Mouse (Mus musculus): ENCODE data around the gene Ptk7. TPM values are rescaled to one million over a fixed set of nuclear protein-coding genes. Genes with fewer than 3 reads are reported as not detected.

The Ptk7 gene
- total and polyA plus RNA-seq, 3 experiments, result 0.01 to 0.05 TPM; not detected in 1

GRCm38 (mm10) chr17:46554646-46554976, 74.7 kb downstream of the Ptk7 start:
- Histone ChIP-seq H3K9me3 (replicated peaks) (no peaks in the 10 kb centered on the region), H3K4me3 (ENCODE audit: low read depth, low read length) (peak overlapping the region; percentile 91), H3K36me3 (replicated peaks) (peaks cover 44% of the 10 kb centered on the region), H3K4me1 (ENCODE audit: insufficient read depth, low read depth, low read length) (peaks cover 50% of the 10 kb centered on the region), H3K27me3 (ENCODE audit: insufficient read depth, low read length) (peaks cover under 1% of the 10 kb centered on the region)
- ATAC-seq (ENCODE audit: extremely low read depth, insufficient number of reproducible peaks, low FRiP score, poor library complexity, severe bottlenecking) (no peak), DNase-seq (ENCODE audit: low spot score) (no peak)
- TF ChIP-seq GATA1 (IDR thresholded peaks at IDR 0.05; ENCODE audit: borderline replicate concordance, low read length) (no peak), TAL1 (conservative IDR thresholded peaks at IDR 0.05; ENCODE audit: low read depth, low read length) (no peak), CTCF (IDR thresholded peaks at IDR 0.05; ENCODE audit: low read depth, low read length) (no peak), GATA2 (IDR thresholded peaks at IDR 0.05; ENCODE audit: borderline replicate concordance, low read depth, low read length) (no peak), POLR2AphosphoS5 (IDR thresholded peaks at IDR 0.05; ENCODE audit: insufficient replicate concordance, low read depth, low read length) (no peak)

- H3K27me3 ChIP-seq (ENCODE audit: insufficient read depth, low read length), result no peaks in the 10 kb centered on the region
- no peak overlapping the region for H3K4me3 ChIP-seq (ENCODE audit: low read depth, low read length)
- TF ChIP-seq GATA1 (IDR thresholded peaks at IDR 0.05; ENCODE audit: borderline replicate concordance, low read length) (no peak), TAL1 (conservative IDR thresholded peaks at IDR 0.05; ENCODE audit: low read depth, low read length) (no peak), CTCF (IDR thresholded peaks at IDR 0.05; ENCODE audit: low read depth, low read length) (no peak), POLR2AphosphoS5 (IDR thresholded peaks at IDR 0.05; ENCODE audit: insufficient replicate concordance, low read depth, low read length) (no peak), GATA2 (IDR thresholded peaks at IDR 0.05; ENCODE audit: borderline replicate concordance, low read depth, low read length) (no peak)
- H3K9me3 ChIP-seq (replicated peaks), result no peaks in the 10 kb centered on the region
- DNase-seq (ENCODE audit: low spot score) (no peak), ATAC-seq (ENCODE audit: extremely low read depth, insufficient number of reproducible peaks, low FRiP score, poor library complexity, severe bottlenecking) (no peak)
- H3K4me1 ChIP-seq (ENCODE audit: insufficient read depth, low read depth, low read length), result peaks cover 56% of the 10 kb centered on the region
- H3K36me3 ChIP-seq (replicated peaks), result peaks cover 51% of the 10 kb centered on the region
These were observed 75.4 kb downstream of the Ptk7 start for GRCm38 (mm10) chr17:46553926-46554325.

DNA sequence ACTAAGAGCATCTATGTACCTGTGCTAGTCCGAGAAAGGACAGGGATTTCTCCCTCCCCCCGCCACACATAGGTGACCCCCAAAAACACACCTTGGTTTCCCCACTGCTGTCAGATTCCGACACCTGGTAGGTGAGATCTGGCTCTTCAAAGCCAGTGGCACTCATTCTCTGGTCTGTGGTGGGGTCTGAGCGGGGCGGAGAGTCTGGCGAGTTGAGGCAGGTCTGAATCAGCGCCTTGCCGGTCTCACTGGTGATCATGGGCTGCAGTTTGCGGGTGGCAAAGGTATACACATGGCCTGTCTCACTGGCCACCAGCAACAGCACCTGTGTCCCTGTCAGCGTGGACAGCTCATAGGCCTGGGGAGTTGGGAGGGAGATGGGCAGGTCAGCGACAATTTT, 75.8 kb downstream of the Ptk7 start:
- no peaks in the 10 kb centered on the region for H3K9me3 ChIP-seq (replicated peaks)
- H3K4me1 ChIP-seq (ENCODE audit: insufficient read depth, low read depth, low read length), result peaks cover 60% of the 10 kb centered on the region
- ATAC-seq (ENCODE audit: extremely low read depth, insufficient number of reproducible peaks, low FRiP score, poor library complexity, severe bottlenecking) (no peak), DNase-seq (ENCODE audit: low spot score) (no peak)
- H3K4me3 ChIP-seq (ENCODE audit: low read depth, low read length), result no peak overlapping the region
- no peaks in the 10 kb centered on the region for H3K27me3 ChIP-seq (ENCODE audit: insufficient read depth, low read length)
- TF ChIP-seq GATA1 (IDR thresholded peaks at IDR 0.05; ENCODE audit: borderline replicate concordance, low read length) (no peak), TAL1 (conservative IDR thresholded peaks at IDR 0.05; ENCODE audit: low read depth, low read length) (no peak), POLR2AphosphoS5 (IDR thresholded peaks at IDR 0.05; ENCODE audit: insufficient replicate concordance, low read depth, low read length) (no peak), GATA2 (IDR thresholded peaks at IDR 0.05; ENCODE audit: borderline replicate concordance, low read depth, low read length) (no peak), CTCF (IDR thresholded peaks at IDR 0.05; ENCODE audit: low read depth, low read length) (no peak)
- H3K36me3 ChIP-seq (replicated peaks), result peaks cover 56% of the 10 kb centered on the region

GRCm38 (mm10) chr17:46552841-46553423, 76.4 kb downstream of the Ptk7 start:
- H3K4me3 ChIP-seq (ENCODE audit: low read depth, low read length), result no peak overlapping the region; the same call in 1 of the 2 replicates
- TF ChIP-seq POLR2AphosphoS5 (IDR thresholded peaks at IDR 0.05; ENCODE audit: insufficient replicate concordance, low read depth, low read length), result no peak
- DNase-seq (ENCODE audit: low spot score), result peak; percentile 51

GRCm38 (mm10) chr17:46552151-46552550, 77.2 kb downstream of the Ptk7 start:
- H3K27me3 ChIP-seq (ENCODE audit: insufficient read depth, low read length), result no peaks in the 10 kb centered on the region
- no peak overlapping the region for H3K4me3 ChIP-seq (ENCODE audit: low read depth, low read length)
- peaks cover 68% of the 10 kb centered on the region for H3K36me3 ChIP-seq (replicated peaks)
- ATAC-seq (ENCODE audit: extremely low read depth, insufficient number of reproducible peaks, low FRiP score, poor library complexity, severe bottlenecking) (no peak), DNase-seq (ENCODE audit: low spot score) (no peak)
- peaks cover 67% of the 10 kb centered on the region for H3K4me1 ChIP-seq (ENCODE audit: insufficient read depth, low read depth, low read length)
- no peaks in the 10 kb centered on the region for H3K9me3 ChIP-seq (replicated peaks)
- TF ChIP-seq POLR2AphosphoS5 (IDR thresholded peaks at IDR 0.05; ENCODE audit: insufficient replicate concordance, low read depth, low read length) (no peak), GATA2 (IDR thresholded peaks at IDR 0.05; ENCODE audit: borderline replicate concordance, low read depth, low read length) (no peak), GATA1 (IDR thresholded peaks at IDR 0.05; ENCODE audit: borderline replicate concordance, low read length) (no peak), TAL1 (conservative IDR thresholded peaks at IDR 0.05; ENCODE audit: low read depth, low read length) (no peak), CTCF (IDR thresholded peaks at IDR 0.05; ENCODE audit: low read depth, low read length) (no peak)

More at GRCm38 (mm10) chr17:46552841-46553423, 76.4 kb downstream of the Ptk7 start:
- ATAC-seq (ENCODE audit: extremely low read depth, insufficient number of reproducible peaks, low FRiP score, poor library complexity, severe bottlenecking), result no peak
- Histone ChIP-seq H3K27me3 (ENCODE audit: insufficient read depth, low read length) (no peaks in the 10 kb centered on the region), H3K9me3 (replicated peaks) (no peaks in the 10 kb centered on the region), H3K36me3 (replicated peaks) (peaks cover 61% of the 10 kb centered on the region), H3K4me1 (ENCODE audit: insufficient read depth, low read depth, low read length) (peaks cover 65% of the 10 kb centered on the region)

DNA sequence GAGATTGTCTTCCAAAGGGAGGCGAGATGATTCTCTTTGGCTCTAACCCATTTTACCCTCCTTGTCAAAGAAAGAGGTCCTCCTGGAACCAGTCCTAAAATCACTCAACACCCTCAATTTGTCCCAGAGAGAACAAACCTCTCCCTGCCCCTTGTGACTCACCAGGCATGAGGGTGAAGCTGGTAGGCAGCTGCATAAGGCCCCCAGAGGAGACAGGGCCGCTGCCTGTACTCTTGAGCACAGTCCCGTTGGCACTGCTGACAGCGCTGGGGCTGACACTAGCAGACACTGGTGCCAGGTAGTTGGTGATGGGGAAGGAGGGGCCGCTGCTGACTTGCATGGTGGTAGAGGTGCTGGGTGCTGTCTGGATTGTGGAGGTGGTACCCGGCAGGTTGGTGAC, 77.9 kb downstream of the Ptk7 start:
- Histone ChIP-seq H3K9me3 (replicated peaks) (no peaks in the 10 kb centered on the region), H3K4me1 (ENCODE audit: insufficient read depth, low read depth, low read length) (peaks cover 66% of the 10 kb centered on the region), H3K27me3 (ENCODE audit: insufficient read depth, low read length) (no peaks in the 10 kb centered on the region), H3K36me3 (replicated peaks) (peaks cover 75% of the 10 kb centered on the region), H3K4me3 (ENCODE audit: low read depth, low read length) (no peak overlapping the region)
- DNase-seq (ENCODE audit: low spot score) (no peak), ATAC-seq (ENCODE audit: extremely low read depth, insufficient number of reproducible peaks, low FRiP score, poor library complexity, severe bottlenecking) (no peak)
- no peak for TF ChIP-seq POLR2AphosphoS5 (IDR thresholded peaks at IDR 0.05; ENCODE audit: insufficient replicate concordance, low read depth, low read length)
- TF ChIP-seq GATA2 (IDR thresholded peaks at IDR 0.05; ENCODE audit: borderline replicate concordance, low read depth, low read length), result no peak
- TF ChIP-seq GATA1 (IDR thresholded peaks at IDR 0.05; ENCODE audit: borderline replicate concordance, low read length), result no peak
- TF ChIP-seq CTCF (IDR thresholded peaks at IDR 0.05; ENCODE audit: low read depth, low read length), result no peak
- TF ChIP-seq TAL1 (conservative IDR thresholded peaks at IDR 0.05; ENCODE audit: low read depth, low read length), result no peak
